Mouse (Mus musculus) Patski (cell line): ENCODE data around the gene Arl4c. TPM values are rescaled to one million over a fixed set of nuclear protein-coding genes. Genes with fewer than 3 reads are reported as not detected.

Source experiments
- ATAC-seq: fragments of 100-300 bp; one replicate; pipeline ENCODE4 v1.8.0; 2021
- CTCF ChIA-PET: fragments of 350-600 bp; sonication (Branson Sonifier 250); formaldehyde crosslinking; loops from one replicate; lab custom pipeline; 2022; ENCODE audit warnings: inconsistent platforms; lab: Charles Lee
- POLR2A ChIA-PET: fragments of 350-600 bp; sonication (Branson Sonifier 250); formaldehyde crosslinking; loops from one replicate; lab custom pipeline; 2022; ENCODE audit warnings: antibody characterized with exemption, inconsistent platforms; lab: Charles Lee
- DNase-seq: peaks from one replicate; pipeline ENCODE4 v3.0.0-alpha.2; 2011; ENCODE audit warnings: low read depth, low spot score
- H3K27me3 ChIP-seq: fragments of 371-371 bp; one replicate; pipeline ENCODE4 v1.5.1; 2021
- CTCF ChIP-seq: fragments of 100-300 bp; IDR thresholded peaks from one replicate; pipeline ENCODE4 v1.5.1; 2021
- in situ Hi-C: fragments of 300-500 bp; cut with MboI; formaldehyde crosslinking; loops from 3 replicates; pipeline ENCODE4 v1.11.1; 2018; ENCODE audit warnings: low pct_unique_long_range_greater_than_20kb, mixed read lengths
- polyA plus RNA-seq: library from polyadenylated mRNA; unstranded; gene quantifications from one replicate; pipeline ENCODE4 v1.2.3, GENCODE M21; 2021

The Arl4c gene
- polyA plus RNA-seq, 1 experiment from 2014 or later = 146 TPM

- ChIA-PET CTCF (interaction anchor here (1.0 to 2.8 kb wide), 7 partner anchors 10 to 177 kb away, joined by 3 to 12 read pairs (median 4); no protein-coding TSS in a partner anchor), POLR2A (interaction anchor here (1.0 to 3.6 kb wide), 5 partner anchors 47 to 205 kb away, joined by 3 to 21 read pairs (median 5); partner anchors contain the start of gene Arl4c)
- DNase-seq = peak; percentile 90
- peak; percentile 92 for ATAC-seq
- in situ Hi-C loops = loop anchor here (5.0 kb wide), 1 partner anchor 51 kb away; the partner anchor contains the start of gene Arl4c
- no peaks in the 10 kb centered on the region for H3K27me3 ChIP-seq
- no peak for TF ChIP-seq CTCF
These were observed 50.4 kb downstream of the Arl4c start for GRCm38 (mm10) chr1:88651668-88652067.

GRCm38 (mm10) chr1:88648742-88649141 is 53.3 kb downstream of the Arl4c start:
- no peak for ATAC-seq
- in situ Hi-C loops = no loop called here
- no peak for DNase-seq
- ChIA-PET CTCF (interaction anchor here (1.1 to 1.6 kb wide), 2 partner anchors 22 to 48 kb away, joined by 3 read pairs; no protein-coding TSS in a partner anchor), POLR2A (no interaction called here)
- no peaks in the 10 kb centered on the region for H3K27me3 ChIP-seq
- TF ChIP-seq CTCF = no peak

- ChIA-PET POLR2A (no interaction called here), CTCF (no interaction called here)
- in situ Hi-C loops = no loop called here
- no peak for DNase-seq
- no peak for ATAC-seq
- H3K27me3 ChIP-seq = no peaks in the 10 kb centered on the region
- no peak for TF ChIP-seq CTCF
These were observed 56.4 kb downstream of the Arl4c start for GRCm38 (mm10) chr1:88645599-88646119.

- no peaks in the 10 kb centered on the region for H3K27me3 ChIP-seq
- TF ChIP-seq CTCF = no peak
- ATAC-seq (no peak), DNase-seq (no peak)
- in situ Hi-C loops = no loop called here
- ChIA-PET POLR2A (no interaction called here), CTCF (no interaction called here)
These were observed 57.6 kb downstream of the Arl4c start for GRCm38 (mm10) chr1:88644417-88644816.

GRCm38 (mm10) chr1:88643181-88643823 is 58.7 kb downstream of the Arl4c start:
- in situ Hi-C loops = no loop called here
- ChIA-PET POLR2A (interaction anchor here (1.0 kb wide), 1 partner anchor 54 kb away, joined by 4 read pairs; no protein-coding TSS in a partner anchor), CTCF (interaction anchor here (1.3 kb wide), 1 partner anchor 27 kb away, joined by 3 read pairs; no protein-coding TSS in a partner anchor)
- ATAC-seq (no peak), DNase-seq (no peak)
- no peaks in the 10 kb centered on the region for H3K27me3 ChIP-seq
- no peak for TF ChIP-seq CTCF

- ChIA-PET POLR2A (no interaction called here), CTCF (interaction anchor here (1.3 kb wide), 1 partner anchor 28 kb away, joined by 3 read pairs; no protein-coding TSS in a partner anchor)
- no peak for ATAC-seq
These were observed 59.3 kb downstream of the Arl4c start for GRCm38 (mm10) chr1:88642735-88643134.

GRCm38 (mm10) chr1:88641678-88642215 is 60.3 kb downstream of the Arl4c start:
- in situ Hi-C loops = no loop called here
- no peak for TF ChIP-seq CTCF
- no peaks in the 10 kb centered on the region for H3K27me3 ChIP-seq
- ATAC-seq = no peak
- ChIA-PET CTCF (interaction anchor here (0.9 kb wide), 1 partner anchor 11 kb away, joined by 3 read pairs; no protein-coding TSS in a partner anchor), POLR2A (interaction anchor here (1.5 to 4.0 kb wide), 2 partner anchors 8 to 60 kb away, joined by 3 to 21 read pairs; partner anchors contain the start of gene Arl4c)
- DNase-seq = no peak

More at GRCm38 (mm10) chr1:88642735-88643134, 59.3 kb downstream of the Arl4c start:
- H3K27me3 ChIP-seq = no peaks in the 10 kb centered on the region
- in situ Hi-C loops = no loop called here
- TF ChIP-seq CTCF = no peak
- DNase-seq = no peak

- in situ Hi-C loops = no loop called here
- ChIA-PET CTCF (interaction anchor here (0.7 to 2.2 kb wide), 3 partner anchors 9 to 187 kb away, joined by 3 to 12 read pairs (median 3); no protein-coding TSS in a partner anchor), POLR2A (interaction anchor here (1.1 to 4.0 kb wide), 3 partner anchors 9 to 61 kb away, joined by 3 to 21 read pairs (median 3); partner anchors contain the start of gene Arl4c)
- DNase-seq (no peak), ATAC-seq (no peak)
- no peaks in the 10 kb centered on the region for H3K27me3 ChIP-seq
- TF ChIP-seq CTCF = no peak
These were observed 60.8 kb downstream of the Arl4c start for GRCm38 (mm10) chr1:88641194-88641593.

- TF ChIP-seq CTCF = no peak
- DNase-seq (peak; percentile 67), ATAC-seq (peak; percentile 83)
- no peaks in the 10 kb centered on the region for H3K27me3 ChIP-seq
- CTCF ChIA-PET = interaction anchor here (0.6 to 2.2 kb wide), 9 partner anchors 11 to 193 kb away, joined by 3 to 12 read pairs (median 3); no protein-coding TSS in a partner anchor
- POLR2A ChIA-PET = interaction anchor here (0.8 to 4.0 kb wide), 7 partner anchors 8 to 62 kb away, joined by 3 to 21 read pairs (median 3); partner anchors contain the start of gene Arl4c
- in situ Hi-C loops = no loop called here
These were observed 62.4 kb downstream of the Arl4c start for GRCm38 (mm10) chr1:88639432-88640281.
